In the genomic region with DNA sequence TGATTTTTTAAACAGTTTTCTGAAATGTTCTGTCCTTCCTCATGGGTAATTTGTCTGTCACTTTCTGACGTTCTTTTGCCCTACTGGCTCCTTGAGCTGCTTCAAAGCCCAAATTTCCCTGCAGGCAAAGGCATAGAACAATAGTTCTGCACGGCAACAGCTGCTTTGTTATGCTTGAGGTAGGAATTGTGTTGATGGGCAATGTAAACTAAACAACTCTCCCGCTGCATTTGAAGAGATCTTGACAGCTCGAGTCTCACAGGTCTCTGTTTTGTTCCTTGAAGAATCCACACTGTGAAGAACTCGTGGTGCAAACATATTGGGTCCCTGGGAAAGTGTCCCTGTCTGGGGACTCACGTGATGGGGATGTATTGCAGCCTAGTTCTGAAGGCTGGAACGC, we compare ENCODE assay signal across 26 mouse cellular contexts.
"Had no signal": no experiment of that assay in that cellular context is flagged by ENCODE, and none has a peak within 500 bp of the region (broad histone marks: within the 10 kb centered on the region; RNA-seq: fewer than 3 reads in every experiment).

No protein-coding gene starts in this region.

- H3K4me2 ChIP-seq: heart, embryonic 12.5 days; hindbrain, embryonic 12.5 days; hindbrain, embryonic 14.5 days; intestine, embryonic 15.5 days; limb, embryonic 12.5 days; liver, embryonic 11.5 days; liver, embryonic 13.5 days had no signal

- H3K27me3 ChIP-seq: heart, embryonic 12.5 days; hindbrain, embryonic 12.5 days; intestine, embryonic 15.5 days; limb, embryonic 12.5 days; liver, embryonic 13.5 days had no signal

- H3K9me3 ChIP-seq: heart, embryonic 10.5 days; heart, embryonic 12.5 days; hindbrain, embryonic 10.5 days; hindbrain, embryonic 12.5 days; intestine, embryonic 15.5 days; limb, embryonic 10.5 days; limb, embryonic 12.5 days; liver, embryonic 13.5 days had no signal

- H3K9ac ChIP-seq: heart, embryonic 12.5 days; hindbrain, embryonic 12.5 days; hindbrain, embryonic 14.5 days; intestine, embryonic 15.5 days; limb, embryonic 12.5 days; liver, embryonic 13.5 days had no signal

- H3K27ac ChIP-seq: heart, embryonic 10.5 days; hindbrain, embryonic 10.5 days; hindbrain, embryonic 12.5 days; hindbrain, embryonic 14.5 days; intestine, embryonic 15.5 days; layer of hippocampus, adult 2 months; left cerebral cortex, adult 2 months; limb, embryonic 10.5 days; limb, embryonic 12.5 days; liver, embryonic 13.5 days had no signal

- H3K4me1 ChIP-seq: heart, embryonic 10.5 days; heart, embryonic 12.5 days; intestine, embryonic 15.5 days; limb, embryonic 10.5 days; limb, embryonic 12.5 days; liver, embryonic 13.5 days had no signal

- ATAC-seq: hindbrain, embryonic 16.5 days; inflammation-experienced regulatory T-cells, adult 6 months; intestine, embryonic 15.5 days; intestine, postnatal 0 days had no signal

- H3K4me3 ChIP-seq: heart, embryonic 10.5 days; heart, embryonic 12.5 days; hindbrain, embryonic 10.5 days; hindbrain, embryonic 12.5 days; intestine, embryonic 15.5 days; layer of hippocampus, adult 2 months; left cerebral cortex, adult 2 months; limb, embryonic 10.5 days; limb, embryonic 12.5 days; liver, embryonic 13.5 days had no signal

- DNase-seq: gastrocnemius, postnatal 14 days; gastrocnemius, postnatal 36 days; heart, adult 11 months; heart, postnatal 10 days; heart, postnatal 4 days; kidney, adult 18-20 months; kidney, adult 8-10 months; kidney, postnatal 10 days; kidney, postnatal 25 days; kidney, postnatal 4 days; liver; liver, embryonic 13.5 days had no signal

- H3K36me3 ChIP-seq: heart, embryonic 10.5 days; heart, embryonic 12.5 days; hindbrain, embryonic 10.5 days; hindbrain, embryonic 12.5 days; intestine, embryonic 15.5 days; limb, embryonic 10.5 days; limb, embryonic 12.5 days; liver, embryonic 13.5 days had no signal
